Mouse (Mus musculus) myocyte (in vitro differentiated cells): ENCODE data around the gene Cebpb.

ENCODE experiments used
- CEBPB ChIP-seq: IDR thresholded peaks from 2 replicates; pipeline ENCODE4 v1.6.1; 2011; ENCODE audit warnings: mild to moderate bottlenecking, moderate library complexity; ENCODE audit not compliant: poor library complexity, insufficient read depth, severe bottlenecking
- E2F4 ChIP-seq: IDR thresholded peaks from one replicate; pipeline ENCODE4 v1.6.1; 2011; ENCODE audit warnings: mild to moderate bottlenecking, control low read depth, moderate library complexity; ENCODE audit not compliant: insufficient read depth
- MAX ChIP-seq: IDR thresholded peaks from one replicate; pipeline ENCODE4 v1.6.1; 2011; ENCODE audit warnings: low read depth, mild to moderate bottlenecking, control low read depth
- MYOD1 ChIP-seq, 3 experiments: IDR thresholded peaks; one replicate each; pipeline ENCODE4 v1.6.1; 2011; ENCODE audit warnings: control low read depth in 2 of 3, low read depth in 2 of 3, mild to moderate bottlenecking in 2 of 3, moderate library complexity in 1 of 3; ENCODE audit not compliant: insufficient read length in 2 of 3, control insufficient read depth in 1 of 3
- MYOG ChIP-seq, 3 experiments: IDR thresholded peaks; one replicate each; pipeline ENCODE4 v1.6.1; 2011; ENCODE audit warnings: control low read depth in 2 of 3, low read depth in 2 of 3, mild to moderate bottlenecking in 2 of 3; ENCODE audit not compliant: insufficient read length in 2 of 3, control insufficient read depth in 1 of 3, insufficient read depth in 1 of 3
- POLR2A ChIP-seq: IDR thresholded peaks from one replicate; pipeline ENCODE4 v1.6.1; 2011; ENCODE audit warnings: low read depth, mild to moderate bottlenecking, control low read depth, moderate library complexity; ENCODE audit not compliant: insufficient read length
- POLR2AphosphoS2 ChIP-seq: IDR thresholded peaks from one replicate; pipeline ENCODE4 v1.6.1; 2011; ENCODE audit warnings: low read depth, control low read depth; ENCODE audit not compliant: insufficient read length
- REST ChIP-seq: IDR thresholded peaks from one replicate; pipeline ENCODE4 v1.6.1; 2011; ENCODE audit warnings: mild to moderate bottlenecking, control low read depth, moderate library complexity; ENCODE audit not compliant: insufficient read depth, insufficient read length
- SRF ChIP-seq: IDR thresholded peaks from one replicate; pipeline ENCODE4 v1.6.1; 2011; ENCODE audit warnings: low read depth; ENCODE audit not compliant: control insufficient read depth, insufficient read length
- TCF12 ChIP-seq: IDR thresholded peaks from one replicate; pipeline ENCODE4 v1.6.1; 2011; ENCODE audit warnings: mild to moderate bottlenecking, control low read depth; ENCODE audit not compliant: poor library complexity, insufficient read depth, severe bottlenecking
- TCF3 ChIP-seq: IDR thresholded peaks from one replicate; pipeline ENCODE4 v1.6.1; 2011; ENCODE audit warnings: low read depth, control low read depth; ENCODE audit not compliant: insufficient read length
- USF1 ChIP-seq: IDR thresholded peaks from one replicate; pipeline ENCODE4 v1.6.1; 2011; ENCODE audit warnings: low read depth, mild to moderate bottlenecking, control low read depth, moderate library complexity

GRCm38 (mm10) chr2:167701472-167701871 lies 12.8 kb downstream of the Cebpb start:
- TF ChIP-seq POLR2A (no peak), CEBPB (no peak), POLR2AphosphoS2 (no peak), MYOD1 (IDR thresholded peaks at IDR 0.05; ENCODE audit: control insufficient read depth in 1 of 3, insufficient read length in 2 of 3, low read depth in 2 of 3) (no peak), USF1 (no peak), E2F4 (no peak), TCF3 (no peak), MAX (no peak), MYOG (IDR thresholded peaks at IDR 0.05; ENCODE audit: control insufficient read depth in 1 of 3, insufficient read depth in 1 of 3, insufficient read length in 2 of 3, low read depth in 2 of 3) (no peak), REST (no peak), TCF12 (no peak), SRF (no peak)
